Mouse (Mus musculus) heart, adult 2 months (tissue): ENCODE measurements around the gene Madd. TPM values are rescaled to one million over a fixed set of nuclear protein-coding genes. Genes with fewer than 3 reads are reported as not detected.

Experiments used
- DNase-seq, 2 experiments: peaks; one replicate each; pipeline ENCODE4 v3.0.0; 2021
- H3K27ac ChIP-seq: fragments of 200-600 bp; 2 replicates; pipeline ENCODE4 v1.8.1; 2022
- H3K27me3 ChIP-seq: fragments of 200-500 bp; 2 replicates; pipeline ENCODE4 v1.6.1; 2012; ENCODE audit warnings: mild to moderate bottlenecking, low read length, inconsistent platforms, mixed read lengths; ENCODE audit not compliant: control insufficient read depth, insufficient read depth
- H3K36me3 ChIP-seq: fragments of 200-500 bp; 2 replicates; pipeline ENCODE4 v1.6.1; 2012; ENCODE audit warnings: low read length, inconsistent platforms; ENCODE audit not compliant: control insufficient read depth, insufficient read depth
- H3K4me1 ChIP-seq: fragments of 200-500 bp; 2 replicates; pipeline ENCODE4 v1.6.1; 2011; ENCODE audit warnings: low read length; ENCODE audit not compliant: control insufficient read depth, insufficient read depth
- H3K4me3 ChIP-seq: fragments of 200-600 bp; 2 replicates; pipeline ENCODE4 v1.8.1; 2022
- H3K79me2 ChIP-seq: fragments of 200-500 bp; replicated peaks from 2 replicates; pipeline ENCODE4 v1.6.1; 2012; ENCODE audit warnings: mild to moderate bottlenecking, inconsistent platforms, low read length, moderate library complexity, mixed read lengths; ENCODE audit not compliant: control insufficient read depth, insufficient read depth
- H3K9ac ChIP-seq: fragments of 200-500 bp; 2 replicates; pipeline ENCODE4 v1.6.1; 2012; ENCODE audit warnings: low read depth, mild to moderate bottlenecking, control low read depth, inconsistent platforms, low read length, mixed read lengths
- CTCF ChIP-seq: fragments of 200-600 bp; IDR thresholded peaks from 2 replicates; pipeline ENCODE4 v1.8.1; 2022; ENCODE audit warnings: antibody characterized with exemption, mild to moderate bottlenecking, moderate library complexity
- EP300 ChIP-seq: fragments of 200-500 bp; IDR thresholded peaks from 2 replicates; pipeline ENCODE4 v1.6.1; 2011; ENCODE audit warnings: low read depth, low read length, control low read depth; ENCODE audit not compliant: insufficient read depth
- POLR2A ChIP-seq: fragments of 200-500 bp; IDR thresholded peaks from 2 replicates; pipeline ENCODE4 v1.6.1; 2011; ENCODE audit warnings: mild to moderate bottlenecking, low read depth, low read length, control low read depth; ENCODE audit not compliant: insufficient read depth
- WGBS: fragments of 180-500 bp; shearing (Covaris S2); methylation state at CpG from one replicate; pipeline ENCODE4 v1.1.7; 2018; 5-methylcytosine and 5-hydroxymethylcytosine counted together
- intact Hi-C: fragments of 180-260 bp; cut with DNase I; formaldehyde crosslinking; loops from one replicate; pipeline ENCODE4 v1.15.1; 2025
- polyA plus RNA-seq: library from polyadenylated mRNA; depleted of rRNA; stranded (reverse); fragments of >200 nt; gene quantifications from 2 replicates; pipeline ENCODE4 v1.2.3, GENCODE M21; 2012
- total RNA-seq, 2 experiments: library from RNA; stranded (reverse); gene quantifications; 2 replicates each; pipeline ENCODE4 v1.2.3; 2021

The Madd gene
- total and polyA plus RNA-seq, 3 experiments, result 4.7 to 8.5 (median 6.1) TPM

GRCm38 (mm10) chr2:91154091-91154490 lies 29.5 kb downstream of the Madd start:
- Histone ChIP-seq H3K9ac (no peak overlapping the region), H3K27me3 (no peaks in the 10 kb centered on the region), H3K4me1 (no peaks in the 10 kb centered on the region), H3K4me3 (no peak overlapping the region), H3K79me2 (no peaks in the 10 kb centered on the region), H3K27ac (no peak overlapping the region), H3K36me3 (no peaks in the 10 kb centered on the region; the same call in 1 of the 2 replicates)
- WGBS, result 90% methylated on average over 3 of the region's 3 CpGs
- no peak for DNase-seq
- TF ChIP-seq EP300, result no peak
- no peak for TF ChIP-seq POLR2A
- no peak for TF ChIP-seq CTCF
- intact Hi-C loops, result no loop called here

- Histone ChIP-seq H3K36me3 (no peaks in the 10 kb centered on the region; the same call in 1 of the 2 replicates), H3K27me3 (no peaks in the 10 kb centered on the region), H3K4me3 (no peak overlapping the region), H3K79me2 (no peaks in the 10 kb centered on the region), H3K4me1 (no peaks in the 10 kb centered on the region), H3K27ac (no peak overlapping the region), H3K9ac (no peak overlapping the region)
- DNase-seq, result no peak
- 77% methylated on average over 3 of the region's 3 CpGs for WGBS
- no peak for TF ChIP-seq POLR2A
- no peak for TF ChIP-seq CTCF
- no peak for TF ChIP-seq EP300
- intact Hi-C loops, result no loop called here
Measured at GRCm38 (mm10) chr2:91152885-91153377, 30.7 kb downstream of the Madd start.

- intact Hi-C loops, result no loop called here
- Histone ChIP-seq H3K27me3 (no peaks in the 10 kb centered on the region), H3K79me2 (no peaks in the 10 kb centered on the region), H3K4me1 (no peaks in the 10 kb centered on the region), H3K27ac (no peak overlapping the region), H3K36me3 (no peaks in the 10 kb centered on the region; the same call in 1 of the 2 replicates), H3K4me3 (no peak overlapping the region), H3K9ac (no peak overlapping the region)
- 78% methylated on average over 1 of the region's 1 CpGs for WGBS
- TF ChIP-seq CTCF (no peak), EP300 (no peak), POLR2A (no peak)
- DNase-seq, result no peak
Measured at GRCm38 (mm10) chr2:91151331-91151730, 32.3 kb downstream of the Madd start.

- intact Hi-C loops, result no loop called here
- no peaks in the 10 kb centered on the region; the same call in 1 of the 2 replicates for H3K36me3 ChIP-seq
- no peak overlapping the region for H3K9ac ChIP-seq
- H3K27ac ChIP-seq, result no peak overlapping the region
- no peaks in the 10 kb centered on the region for H3K79me2 ChIP-seq
- H3K4me1 ChIP-seq, result no peaks in the 10 kb centered on the region
- H3K4me3 ChIP-seq, result no peak overlapping the region
- no peak for DNase-seq
- TF ChIP-seq POLR2A (no peak), EP300 (no peak), CTCF (no peak)
- H3K27me3 ChIP-seq, result no peaks in the 10 kb centered on the region
Measured at GRCm38 (mm10) chr2:91148101-91148500, 35.5 kb downstream of the Madd start.

- Histone ChIP-seq H3K36me3 (no peaks in the 10 kb centered on the region), H3K27me3 (no peaks in the 10 kb centered on the region), H3K79me2 (no peaks in the 10 kb centered on the region), H3K9ac (no peak overlapping the region), H3K27ac (no peak overlapping the region), H3K4me1 (no peaks in the 10 kb centered on the region), H3K4me3 (no peak overlapping the region)
- no peak for DNase-seq
- intact Hi-C loops, result no loop called here
- TF ChIP-seq EP300 (no peak), POLR2A (no peak), CTCF (no peak)
- WGBS, result 95% methylated on average over 11 of the region's 11 CpGs
Measured at GRCm38 (mm10) chr2:91143401-91143800, 40.2 kb downstream of the Madd start.

GRCm38 (mm10) chr2:91142920-91143319 lies 40.7 kb downstream of the Madd start:
- H3K4me1 ChIP-seq, result no peaks in the 10 kb centered on the region
- no peak overlapping the region for H3K27ac ChIP-seq
- H3K9ac ChIP-seq, result no peak overlapping the region
- no peak overlapping the region for H3K4me3 ChIP-seq
- intact Hi-C loops, result no loop called here
- no peaks in the 10 kb centered on the region for H3K36me3 ChIP-seq
- TF ChIP-seq CTCF (no peak), POLR2A (no peak), EP300 (no peak)
- WGBS, result 80% methylated on average over 6 of the region's 6 CpGs
- DNase-seq, result no peak
- H3K27me3 ChIP-seq, result no peaks in the 10 kb centered on the region
- H3K79me2 ChIP-seq, result no peaks in the 10 kb centered on the region
